Mouse (Mus musculus) lung, adult 2 months (tissue): ENCODE data around the gene Slc17a7.

Experiments used
- CTCF ChIP-seq: fragments of 200-500 bp; IDR thresholded peaks from 2 replicates; pipeline ENCODE4 v1.5.1; 2011; ENCODE audit warnings: mild to moderate bottlenecking, low read length, control low read depth; ENCODE audit not compliant: insufficient read depth
- POLR2A ChIP-seq: fragments of 200-500 bp; IDR thresholded peaks from 2 replicates; pipeline ENCODE4 v1.6.1; 2011; ENCODE audit warnings: low read depth, mild to moderate bottlenecking, control low read depth, low read length, borderline replicate concordance; ENCODE audit errors: extremely low read depth

- TF ChIP-seq CTCF (no peak), POLR2A (peak; percentile 96)
Observed at GRCm38 (mm10) chr7:45154096-45154992, 9.4 kb upstream of the Slc17a7 start, which contains the start of the genes Pih1d1 and Aldh16a1.
